Mouse (Mus musculus) cerebellum, adult 2 months (tissue): ENCODE results near the gene Lmbrd2.
"Not testable (repeated sequence)": the region's sequence is repeated elsewhere in the genome, so short reads cannot be mapped to it uniquely, and the experiment has no call there.

Experiments
- CTCF ChIP-seq: fragments of 200-500 bp; IDR thresholded peaks from 2 replicates; pipeline ENCODE4 v1.5.1; 2011; ENCODE audit warnings: low read depth, mild to moderate bottlenecking, control low read depth, low read length, moderate library complexity, borderline replicate concordance; ENCODE audit not compliant: insufficient read depth
- POLR2A ChIP-seq: fragments of 200-500 bp; IDR thresholded peaks from 2 replicates; pipeline ENCODE4 v1.6.1; 2011; ENCODE audit warnings: low read length, control low read depth, borderline replicate concordance; ENCODE audit not compliant: insufficient read depth

DNA sequence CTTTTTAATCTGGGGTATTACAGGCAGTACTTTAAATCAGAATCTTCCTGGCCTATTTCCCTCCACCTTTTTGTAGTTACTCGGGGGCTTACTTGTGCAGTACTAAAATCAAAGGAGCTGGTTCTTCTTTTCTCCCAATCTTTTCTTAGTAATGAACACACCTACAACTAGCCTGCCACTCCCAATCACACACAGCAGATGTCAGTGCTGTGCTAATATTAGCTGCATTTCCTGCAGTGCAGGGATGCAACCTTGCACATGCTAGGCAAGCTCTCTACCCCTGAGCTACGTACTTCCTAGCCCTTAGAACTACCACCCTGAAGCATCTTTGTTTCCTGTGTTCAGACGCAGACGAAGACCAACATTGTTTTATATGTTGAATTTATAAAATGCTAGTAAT lies 90.6 kb downstream of the Lmbrd2 start:
- TF ChIP-seq CTCF, POLR2A: not testable (repeated sequence)
